Mouse (Mus musculus): ENCODE data around the gene Ugt2b36. TPM values are rescaled to one million over a fixed set of nuclear protein-coding genes. Genes with fewer than 3 reads are reported as not detected.
"Not testable (repeated sequence)": the region's sequence is repeated elsewhere in the genome, so short reads cannot be mapped to it uniquely, and the experiment has no call there.

Gene Ugt2b36
- total RNA-seq (2012; rRNA removed) (not detected in 2 replicates), total RNA-seq (2014; rRNA removed) (not detected in 2 replicates), polyA plus RNA-seq (2012; ENCODE audit: insufficient read length, low read depth) (not detected in 2 replicates)

GRCm38 (mm10) chr5:87092346-87093027 lies at the start of gene Ugt2b36:
Gene Ugt2b36, minus strand, starts transcription at chr5:87092555.
- dilution Hi-C loops (cut with MboI; ENCODE audit: extremely low pct_ligation_motif_present, extremely low pct_unique_long_range_greater_than_20kb, low sequenced_read_pairs) (no loop called here), in situ Hi-C loops (cut with MboI; ENCODE audit: low pct_ligation_motif_present, low pct_unique_long_range_greater_than_20kb, low sequenced_read_pairs) (no loop called here)
- TF ChIP-seq PAX5 (IDR thresholded peaks at IDR 0.05; ENCODE audit: low read length) (no peak), USF1 (IDR thresholded peaks at IDR 0.05; ENCODE audit: low read depth, low read length) (no peak), SIN3A (IDR thresholded peaks at IDR 0.05; ENCODE audit: low read length) (no peak), MAFK (IDR thresholded peaks at IDR 0.05; ENCODE audit: insufficient replicate concordance, low read length) (no peak), POLR2AphosphoS2 (IDR thresholded peaks at IDR 0.05; ENCODE audit: low read depth, low read length) (no peak), ZKSCAN1 (IDR thresholded peaks at IDR 0.05; ENCODE audit: borderline replicate concordance, low read depth, low read length) (no peak), ETS1 (conservative IDR thresholded peaks at IDR 0.05; ENCODE audit: low read depth, low read length) (no peak), RCOR1 (conservative IDR thresholded peaks at IDR 0.05; ENCODE audit: low read depth, low read length) (no peak), IRF4 (IDR thresholded peaks at IDR 0.05; ENCODE audit: low read depth, low read length) (no peak), MAX (IDR thresholded peaks at IDR 0.05; ENCODE audit: low read length) (no peak), TBP (conservative IDR thresholded peaks at IDR 0.05; ENCODE audit: low read depth, low read length) (no peak), CTCF (conservative IDR thresholded peaks at IDR 0.05 in 1 of 2, IDR thresholded peaks at IDR 0.05 in 1 of 2; ENCODE audit: low read depth in 2 of 2, low read length in 2 of 2) (no peak), RAD21 (IDR thresholded peaks at IDR 0.05; ENCODE audit: low read depth, low read length) (no peak), E2F4 (IDR thresholded peaks at IDR 0.05; ENCODE audit: insufficient replicate concordance, low read depth, low read length) (no peak), CHD2 (IDR thresholded peaks at IDR 0.05; ENCODE audit: low read length) (no peak), UBTF (IDR thresholded peaks at IDR 0.05; ENCODE audit: low read depth, low read length) (no peak), USF2 (conservative IDR thresholded peaks at IDR 0.05; ENCODE audit: low read depth, low read length) (no peak), CHD1 (IDR thresholded peaks at IDR 0.05; ENCODE audit: low read depth, low read length) (no peak)
- no peak within 1 kb of the TSS for H3K9ac ChIP-seq (ENCODE audit: insufficient read depth, low read depth)
- H3K79me2 ChIP-seq (replicated peaks; ENCODE audit: control insufficient read depth, extremely low read depth, insufficient read depth, poor library complexity, severe bottlenecking): no peaks in the 10 kb centered on the region
- no peaks in the 10 kb centered on the region for H3K36me3 ChIP-seq (replicated peaks in 1 of 2; ENCODE audit: control insufficient read depth in 1 of 2, insufficient read depth in 1 of 2, low read length in 1 of 2)
- H3K4me2 ChIP-seq (ENCODE audit: insufficient read depth, low read depth, poor library complexity, severe bottlenecking): no peak within 1 kb of the TSS
- H3K9me3 ChIP-seq (replicated peaks; ENCODE audit: low read length): no peaks in the 10 kb centered on the region
- H3K27me3 ChIP-seq (replicated peaks): no peaks in the 10 kb centered on the region
- H3K4me3 ChIP-seq (replicated peaks in 1 of 3; ENCODE audit: low read depth in 2 of 3, low read length in 2 of 3, poor library complexity in 1 of 3): no peak within 1 kb of the TSS
- no peaks in the 10 kb centered on the region for H3K4me1 ChIP-seq (ENCODE audit: control insufficient read depth in 1 of 2, insufficient read depth in 2 of 2)
- no peak for DNase-seq (ENCODE audit: extremely low read depth)
- H3K27ac ChIP-seq (ENCODE audit: insufficient read depth, low read depth): no peak within 1 kb of the TSS

DNA sequence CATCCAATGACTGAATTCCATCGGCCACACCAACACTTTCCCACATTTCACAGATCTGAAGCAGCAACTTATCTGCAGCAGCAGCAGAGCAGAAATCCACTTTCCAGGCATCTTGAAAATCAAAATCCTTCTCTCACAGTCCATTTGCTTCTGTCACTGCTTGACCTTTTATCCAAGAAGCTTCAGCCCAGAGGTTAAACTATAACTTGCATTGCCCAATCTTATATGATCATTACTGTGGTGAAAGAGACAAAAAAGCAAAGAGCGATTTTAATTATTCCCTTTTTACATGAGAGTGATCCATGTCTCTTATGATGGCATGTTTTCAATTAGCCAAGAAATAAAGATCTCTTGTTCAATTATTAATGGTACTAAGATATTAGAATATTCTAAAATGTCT lies 47.8 kb upstream of the Ugt2b36 start, which contains the start of gene Ugt2b5:
Gene Ugt2b5, minus strand, starts transcription at position 123 of the 400 bp plus-strand sequence.
- H3K4me2 ChIP-seq (ENCODE audit: insufficient read depth, low read depth, poor library complexity, severe bottlenecking); H3K4me1 ChIP-seq (ENCODE audit: control insufficient read depth in 1 of 2, insufficient read depth in 2 of 2); DNase-seq (ENCODE audit: extremely low read depth); dilution Hi-C loops (cut with MboI; ENCODE audit: extremely low pct_ligation_motif_present, extremely low pct_unique_long_range_greater_than_20kb, low sequenced_read_pairs); H3K36me3 ChIP-seq (replicated peaks in 1 of 2; ENCODE audit: control insufficient read depth in 1 of 2, insufficient read depth in 1 of 2, low read length in 1 of 2); H3K9ac ChIP-seq (ENCODE audit: insufficient read depth, low read depth); H3K27me3 ChIP-seq (replicated peaks); H3K79me2 ChIP-seq (replicated peaks; ENCODE audit: control insufficient read depth, extremely low read depth, insufficient read depth, poor library complexity, severe bottlenecking); H3K9me3 ChIP-seq (replicated peaks; ENCODE audit: low read length); H3K4me3 ChIP-seq (replicated peaks in 1 of 3; ENCODE audit: low read depth in 2 of 3, low read length in 2 of 3, poor library complexity in 1 of 3); H3K27ac ChIP-seq (ENCODE audit: insufficient read depth, low read depth): not testable (repeated sequence)
- in situ Hi-C loops (cut with MboI; ENCODE audit: low pct_ligation_motif_present, low pct_unique_long_range_greater_than_20kb, low sequenced_read_pairs): loop anchor here (25.0 kb wide), 1 partner anchor 253 kb away; no protein-coding TSS in a partner anchor

GRCm38 (mm10) chr5:87103697-87104096 lies 11.3 kb upstream of the Ugt2b36 start:
- H3K4me2 ChIP-seq (ENCODE audit: insufficient read depth, low read depth, poor library complexity, severe bottlenecking); H3K9ac ChIP-seq (ENCODE audit: insufficient read depth, low read depth); H3K27ac ChIP-seq (ENCODE audit: insufficient read depth, low read depth); H3K36me3 ChIP-seq (replicated peaks in 1 of 2; ENCODE audit: control insufficient read depth in 1 of 2, insufficient read depth in 1 of 2, low read length in 1 of 2); H3K27me3 ChIP-seq (replicated peaks); DNase-seq (ENCODE audit: extremely low read depth); H3K9me3 ChIP-seq (replicated peaks; ENCODE audit: low read length); H3K4me1 ChIP-seq (ENCODE audit: control insufficient read depth in 1 of 2, insufficient read depth in 2 of 2); in situ Hi-C loops (cut with MboI; ENCODE audit: low pct_ligation_motif_present, low pct_unique_long_range_greater_than_20kb, low sequenced_read_pairs); H3K79me2 ChIP-seq (replicated peaks; ENCODE audit: control insufficient read depth, extremely low read depth, insufficient read depth, poor library complexity, severe bottlenecking); dilution Hi-C loops (cut with MboI; ENCODE audit: extremely low pct_ligation_motif_present, extremely low pct_unique_long_range_greater_than_20kb, low sequenced_read_pairs); H3K4me3 ChIP-seq (replicated peaks in 1 of 3; ENCODE audit: low read depth in 2 of 3, low read length in 2 of 3, poor library complexity in 1 of 3): not testable (repeated sequence)
